Mouse (Mus musculus) left cerebral cortex, adult 2 months (tissue): Measurements from ENCODE around the gene Rpp38. TPM values are rescaled to one million over a fixed set of nuclear protein-coding genes. Genes with fewer than 3 reads are reported as not detected.

Experiments
- DNase-seq, 2 experiments: peaks; one replicate each; pipeline ENCODE4 v3.0.0; 2021 to 2022; ENCODE audit warnings: low spot score in 2 of 2, mixed read lengths in 1 of 2; ENCODE audit errors: extremely low spot score in 1 of 2
- H3K27ac ChIP-seq: fragments of 200-600 bp; 2 replicates; pipeline ENCODE4 v1.8.1; 2022
- H3K4me3 ChIP-seq: fragments of 200-600 bp; 2 replicates; pipeline ENCODE4 v1.8.1; 2022
- CTCF ChIP-seq: fragments of 200-600 bp; IDR thresholded peaks from 2 replicates; pipeline ENCODE4 v1.8.1; 2022; ENCODE audit warnings: antibody characterized with exemption, mild to moderate bottlenecking, moderate library complexity
- intact Hi-C: fragments of 180-260 bp; cut with DNase I; formaldehyde crosslinking; loops from one replicate; pipeline ENCODE4 v1.15.1; 2025
- long read RNA-seq, 2 experiments: library from polyadenylated mRNA; stranded (forward); transcript quantifications; one replicate each; pipeline ENCODE4 v2.0.0; 2021; ENCODE audit warnings: borderline mapping rate in 2 of 2
- total RNA-seq, 2 experiments: library from RNA; stranded (reverse); gene quantifications; 2 replicates each; pipeline ENCODE4 v1.2.3; 2021

Rpp38 gene
- 1 to 10 TPM; 8.3 to 9.0 TPM for total RNA-seq
- long read RNA-seq, experiment 1, transcript Rpp38-201 (2 exons, 1,042 nt): major isoform, 6 of 7 reads
- long read RNA-seq, experiment 1, partial matches to known transcripts: 0 of 7 reads
- long read RNA-seq, experiment 1, other reads (novel, unspliced or antisense): 1 of 7 reads
- long read RNA-seq, experiment 2, transcript Rpp38-201 (2 exons, 1,042 nt): major isoform, 6 of 6 reads
- long read RNA-seq, experiment 2, partial matches to known transcripts: 0 of 6 reads
- long read RNA-seq, experiment 2, other reads (novel, unspliced or antisense): 0 of 6 reads

GRCm38 (mm10) chr2:3332484-3333242, at the start of gene Rpp38:
Gene Rpp38, minus strand, starts transcription at chr2:3332643.
- TF ChIP-seq CTCF: no peak
- peak; percentile 98 to 99 for DNase-seq
- peak within 1 kb of the TSS; percentile 94 for H3K27ac ChIP-seq
- intact Hi-C loops: loop anchor here (1.0 kb wide), 1 partner anchor 48 kb away; the partner anchor contains the start of gene Nmt2
- peak within 1 kb of the TSS; percentile 94 for H3K4me3 ChIP-seq

GRCm38 (mm10) chr2:3365127-3365526, 32.7 kb upstream of the Rpp38 start:
- Histone ChIP-seq H3K4me3 (no peak overlapping the region), H3K27ac (no peak overlapping the region)
- TF ChIP-seq CTCF: no peak; the same call in 1 of the 2 replicates
- DNase-seq: no peak
- intact Hi-C loops: no loop called here

DNA sequence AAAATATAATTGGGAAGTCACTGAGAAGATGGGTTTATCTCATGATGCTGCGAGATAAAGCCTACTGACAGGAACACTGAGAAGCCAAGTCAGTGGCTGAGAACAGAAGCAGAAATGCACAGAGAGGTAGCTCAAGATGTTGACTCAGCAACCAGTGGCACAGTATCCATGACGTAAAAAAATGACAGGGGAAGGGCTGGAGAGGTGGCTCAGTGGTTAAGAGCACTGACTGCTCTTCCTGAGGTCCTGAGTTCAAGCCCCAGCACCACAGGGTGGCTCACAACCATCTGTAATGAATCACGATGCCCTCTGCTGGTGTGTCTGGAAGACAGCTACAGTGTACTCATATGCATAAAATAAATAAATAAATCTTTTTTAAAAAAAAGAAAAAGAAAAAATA, 28.6 kb upstream of the Rpp38 start:
- intact Hi-C loops: no loop called here
- H3K27ac ChIP-seq: no peak overlapping the region
- no peak for TF ChIP-seq CTCF
- DNase-seq: no peak
- no peak overlapping the region for H3K4me3 ChIP-seq

DNA sequence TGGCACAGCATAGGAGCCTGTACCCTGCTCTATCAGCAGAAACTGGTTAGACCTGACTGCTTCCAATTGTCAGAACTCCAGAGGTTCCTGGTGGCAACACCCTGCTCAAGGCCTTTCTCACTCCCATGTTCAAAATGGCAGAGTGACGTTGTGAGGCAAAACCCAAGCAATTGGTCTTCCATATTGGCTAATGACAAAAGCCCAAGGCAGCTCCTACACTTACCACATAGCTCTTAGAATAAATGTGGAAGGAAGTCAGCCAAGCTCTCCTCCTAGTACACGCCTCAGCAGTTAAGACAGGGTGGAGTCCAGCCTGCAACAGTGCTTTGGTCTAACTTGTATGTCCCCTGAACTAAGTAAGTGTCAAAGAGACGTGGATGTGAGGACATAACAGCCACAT, 25.4 kb upstream of the Rpp38 start:
- intact Hi-C loops: no loop called here
- Histone ChIP-seq H3K27ac (no peak overlapping the region), H3K4me3 (no peak overlapping the region)
- TF ChIP-seq CTCF: no peak
- DNase-seq: no peak

DNA sequence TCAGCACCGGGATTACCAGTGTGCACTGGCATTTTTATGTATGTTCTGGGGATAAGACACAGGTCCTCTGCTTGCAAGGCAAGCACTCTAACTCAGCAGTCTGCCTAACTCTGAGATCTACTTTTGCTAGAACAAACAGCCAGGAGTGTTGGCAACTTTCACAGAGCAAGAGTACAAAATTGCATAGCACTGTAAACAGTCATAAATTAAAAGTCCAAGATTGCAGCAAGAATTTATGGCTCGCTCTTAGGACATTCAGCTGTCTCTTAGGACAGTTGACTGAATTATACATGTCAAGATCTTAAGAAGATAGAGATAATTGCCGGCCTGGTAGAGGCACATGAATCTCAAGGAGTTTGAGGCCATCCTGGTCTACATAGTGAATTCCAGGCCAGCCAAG, 23.9 kb upstream of the Rpp38 start:
- Histone ChIP-seq H3K4me3 (no peak overlapping the region), H3K27ac (no peak overlapping the region)
- TF ChIP-seq CTCF: no peak
- no peak for DNase-seq
- intact Hi-C loops: no loop called here

- H3K4me3 ChIP-seq: no peak overlapping the region
- intact Hi-C loops: no loop called here
- no peak overlapping the region for H3K27ac ChIP-seq
- DNase-seq: no peak
- TF ChIP-seq CTCF: no peak
Observed at GRCm38 (mm10) chr2:3355793-3356192, 23.4 kb upstream of the Rpp38 start.

DNA sequence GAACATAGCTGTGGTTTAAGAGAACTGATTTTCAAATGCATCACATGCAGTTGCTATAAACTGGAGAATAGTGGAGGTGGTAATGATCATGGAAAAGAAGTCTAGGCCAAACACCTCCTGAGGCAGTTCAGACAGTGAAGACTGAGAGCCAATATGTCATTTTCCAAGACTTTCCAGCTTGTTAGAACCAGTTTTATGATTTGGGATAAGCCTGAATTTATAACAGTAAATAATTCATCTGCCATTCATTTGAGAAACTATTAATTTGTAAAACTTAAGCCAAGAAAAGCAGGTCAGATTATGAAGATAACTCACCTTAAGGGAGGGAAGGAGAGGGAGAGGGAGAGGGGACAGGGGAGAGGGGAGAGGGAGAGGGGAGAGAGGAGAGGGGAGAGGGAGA, 20.7 kb upstream of the Rpp38 start:
- Histone ChIP-seq H3K27ac (no peak overlapping the region), H3K4me3 (no peak overlapping the region)
- TF ChIP-seq CTCF: no peak
- DNase-seq: no peak
- intact Hi-C loops: loop anchor here (2.0 kb wide), 1 partner anchor 54 kb away; no protein-coding TSS in a partner anchor

DNA sequence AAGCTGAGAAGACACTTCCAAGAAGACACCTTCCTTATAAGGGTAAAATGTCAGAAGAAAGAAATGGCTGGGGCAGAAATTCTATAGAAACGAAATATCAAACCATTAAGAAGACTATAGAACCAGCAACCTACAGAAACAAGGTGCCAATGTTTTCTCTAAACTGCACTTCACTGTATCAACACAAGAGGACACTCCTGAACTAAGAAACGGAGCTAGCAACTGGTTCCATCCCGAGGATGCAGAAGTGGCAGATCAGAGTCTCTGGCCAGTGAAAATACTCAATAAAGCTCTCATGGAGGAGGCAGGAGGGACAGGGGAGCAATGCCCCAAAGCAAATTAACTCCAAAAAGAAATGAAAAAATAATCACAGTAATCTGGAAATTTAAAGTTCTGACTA, 16.5 kb upstream of the Rpp38 start:
- Histone ChIP-seq H3K27ac (no peak overlapping the region), H3K4me3 (no peak overlapping the region)
- peak; percentile 92 for TF ChIP-seq CTCF
- intact Hi-C loops: loop anchor here (2.0 to 10.0 kb wide), 4 partner anchors 66 to 1516 kb away; no protein-coding TSS in a partner anchor
- DNase-seq: no peak

GRCm38 (mm10) chr2:3348422-3348821, 16.0 kb upstream of the Rpp38 start:
- intact Hi-C loops: loop anchor here (2.0 to 10.0 kb wide), 4 partner anchors 66 to 1516 kb away; no protein-coding TSS in a partner anchor
- H3K27ac ChIP-seq: no peak overlapping the region
- TF ChIP-seq CTCF: no peak
- H3K4me3 ChIP-seq: no peak overlapping the region
- no peak for DNase-seq

DNA sequence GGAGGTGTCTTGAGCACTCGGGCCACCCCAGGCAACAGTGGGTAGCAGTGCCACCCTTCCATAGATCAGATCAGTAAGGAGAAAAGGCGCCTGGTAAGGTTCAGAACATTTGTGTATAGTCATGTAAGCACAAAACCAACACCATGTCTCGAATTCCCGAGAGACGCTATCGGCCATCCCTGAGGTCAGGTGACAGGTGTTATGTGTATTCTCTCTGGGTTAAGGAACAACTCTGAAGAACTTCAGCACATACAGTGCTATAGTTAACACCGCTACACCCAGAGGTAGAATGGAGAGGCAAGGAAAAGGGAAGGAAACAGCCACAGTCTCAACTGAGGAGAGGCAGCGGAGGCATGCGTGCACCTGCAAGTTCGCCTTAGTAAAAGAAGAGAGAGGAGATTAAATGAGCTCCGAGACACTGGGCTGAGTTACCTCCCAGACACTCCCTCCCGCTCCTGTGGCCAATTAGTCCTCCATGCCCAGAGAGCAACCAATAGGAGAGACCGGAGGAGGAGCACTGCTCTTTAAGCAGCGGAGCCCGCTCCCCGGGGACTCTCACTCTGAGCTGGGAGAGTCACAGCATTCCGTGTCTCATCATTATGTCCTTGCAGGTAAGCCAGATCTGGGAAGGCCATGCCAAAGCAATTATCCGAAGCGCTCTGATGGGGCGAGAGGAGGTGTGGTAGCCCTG, 3.3 kb upstream of the Rpp38 start, which contains the start of gene Acbd7:
Gene Acbd7, plus strand, starts transcription at position 558 of the 691 bp plus-strand sequence.
- peak; percentile 57 to 72 for DNase-seq
- TF ChIP-seq CTCF: no peak
- intact Hi-C loops: no loop called here
- Histone ChIP-seq H3K4me3 (peak within 1 kb of the TSS; percentile 34), H3K27ac (no peak within 1 kb of the TSS)

DNA sequence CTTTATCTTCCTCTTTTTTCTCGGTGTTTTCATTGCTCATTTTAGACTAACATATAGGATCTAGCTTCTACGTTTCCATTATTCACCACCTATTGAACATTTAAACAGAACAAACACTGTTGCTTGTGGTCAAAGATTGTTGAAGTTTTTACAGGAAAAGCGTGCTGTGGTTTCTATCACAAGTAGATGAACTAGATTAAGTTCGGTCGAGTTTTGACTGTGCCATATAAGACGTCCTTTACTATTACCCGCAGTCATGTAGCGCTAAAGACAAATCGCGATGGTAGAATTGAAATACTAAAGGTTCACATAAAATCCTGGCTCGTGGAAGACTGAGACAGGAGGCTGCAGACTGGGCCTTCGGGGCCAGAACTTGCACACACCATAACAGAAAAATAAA, 1.3 kb upstream of the Rpp38 start:
- DNase-seq: no peak
- Histone ChIP-seq H3K4me3 (no peak overlapping the region), H3K27ac (no peak overlapping the region)
- intact Hi-C loops: no loop called here
- TF ChIP-seq CTCF: no peak

GRCm38 (mm10) chr2:3332056-3332455, 387 bp downstream of the Rpp38 start:
- Histone ChIP-seq H3K4me3 (peak overlapping the region; percentile 94), H3K27ac (peak overlapping the region; percentile 94)
- intact Hi-C loops: loop anchor here (1.0 kb wide), 1 partner anchor 48 kb away; the partner anchor contains the start of gene Nmt2
- no peak for DNase-seq
- no peak for TF ChIP-seq CTCF
